1 mouse cellular context compared by ENCODE assay signal in the genomic region with DNA sequence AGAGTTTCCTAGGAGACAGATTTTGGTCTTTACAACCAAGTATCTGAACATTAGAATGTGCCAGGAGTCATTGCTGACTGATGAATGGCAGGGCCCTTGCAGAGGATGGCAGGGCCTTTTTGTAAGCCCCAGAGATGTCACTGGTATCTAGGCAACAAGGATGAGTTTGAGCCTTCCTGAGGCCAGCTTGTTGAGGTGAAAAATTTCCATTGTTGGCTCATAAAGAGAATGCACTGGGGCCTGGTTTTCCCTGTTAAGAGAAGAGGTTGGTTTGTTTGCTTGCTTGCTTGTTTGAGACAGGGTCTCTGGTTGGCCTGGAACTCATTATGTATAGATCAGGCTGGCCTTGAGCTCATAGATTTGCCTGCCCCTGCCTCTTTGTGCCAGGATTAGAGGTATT.
TF ChIP-seq lines count a peak whose summit lies in the region.

No protein-coding gene starts in this region.

TF ChIP-seq in CH12.LX, 34 proteins besides CTCF, POLR2A, EP300 and RAD21 (continued from another document):
- TF ChIP-seq BHLHE40 (IDR thresholded peaks at IDR 0.05; ENCODE audit: low read depth, low read length) (peak; percentile 42), TCF12 (IDR thresholded peaks at IDR 0.05; ENCODE audit: low read depth, low read length) (0 out of 2 replicates have a peak, but pooled peaks have one; percentile 16), UBTF (IDR thresholded peaks at IDR 0.05; ENCODE audit: low read depth, low read length) (no peak), IRF4 (IDR thresholded peaks at IDR 0.05; ENCODE audit: low read depth, low read length) (peak; percentile 90), ETS1 (conservative IDR thresholded peaks at IDR 0.05; ENCODE audit: low read depth, low read length) (peak; percentile 61; the same call in 1 of the 2 replicates), ZNF384 (IDR thresholded peaks at IDR 0.05; ENCODE audit: low read depth, low read length) (no peak)
